In the genomic region with DNA sequence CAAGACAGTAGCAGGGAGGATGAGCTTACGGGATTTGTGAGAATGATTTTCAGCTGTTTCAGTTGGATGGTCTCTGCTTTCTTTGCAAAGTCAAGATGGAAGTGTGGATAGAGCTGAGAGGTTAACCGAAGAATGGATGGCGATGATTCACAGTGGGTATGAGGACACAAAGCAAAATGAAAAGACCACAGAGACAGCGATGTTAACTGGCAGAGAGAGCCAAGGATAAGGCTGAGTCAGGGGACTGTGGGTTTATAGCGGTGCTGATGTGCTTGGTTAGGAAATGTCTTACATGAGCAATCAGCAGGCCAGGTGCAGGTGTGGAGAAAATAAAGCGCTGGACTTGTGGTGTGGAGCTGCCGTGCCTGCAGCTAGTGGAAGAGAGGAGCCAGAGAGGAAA, we compare ENCODE assay signal across 15 mouse cellular contexts.
"Had no signal": no experiment of that assay in that cellular context is flagged by ENCODE, and none has a peak within 500 bp of the region (broad histone marks: within the 10 kb centered on the region; RNA-seq: fewer than 3 reads in every experiment).

No protein-coding gene starts in this region.

- DNase-seq: liver, postnatal 0 days; lung, adult 2 months; lung, postnatal 14 days; lung, postnatal 36 days; right cerebral cortex, postnatal 14 days; thymus, adult 18-20 months; thymus, postnatal 14 days; thymus, postnatal 36 days had no signal

- ATAC-seq: liver, postnatal 0 days; lung, postnatal 0 days; midbrain, embryonic 13.5 days; midbrain, embryonic 15.5 days had no signal

- H3K27me3 ChIP-seq: lung, embryonic 15.5 days; megakaryocyte, embryonic 14.5 days; midbrain, embryonic 13.5 days; midbrain, embryonic 15.5 days; neural tube, embryonic 12.5 days; stomach, embryonic 15.5 days had no signal
